Mouse (Mus musculus) CD4-positive, CD25-positive, alpha-beta regulatory T cell (primary cell): ENCODE measurements around the gene Asb9. TPM values are rescaled to one million over a fixed set of nuclear protein-coding genes. Genes with fewer than 3 reads are reported as not detected.

Experiments used
- polyA plus RNA-seq: library from polyadenylated mRNA; unstranded; fragments of 100-300 nt; shearing (Covaris generic); gene quantifications from one replicate; pipeline ENCODE4 v1.2.1, GENCODE M21; 2017

Asb9 gene
- not detected for polyA plus RNA-seq

DNA sequence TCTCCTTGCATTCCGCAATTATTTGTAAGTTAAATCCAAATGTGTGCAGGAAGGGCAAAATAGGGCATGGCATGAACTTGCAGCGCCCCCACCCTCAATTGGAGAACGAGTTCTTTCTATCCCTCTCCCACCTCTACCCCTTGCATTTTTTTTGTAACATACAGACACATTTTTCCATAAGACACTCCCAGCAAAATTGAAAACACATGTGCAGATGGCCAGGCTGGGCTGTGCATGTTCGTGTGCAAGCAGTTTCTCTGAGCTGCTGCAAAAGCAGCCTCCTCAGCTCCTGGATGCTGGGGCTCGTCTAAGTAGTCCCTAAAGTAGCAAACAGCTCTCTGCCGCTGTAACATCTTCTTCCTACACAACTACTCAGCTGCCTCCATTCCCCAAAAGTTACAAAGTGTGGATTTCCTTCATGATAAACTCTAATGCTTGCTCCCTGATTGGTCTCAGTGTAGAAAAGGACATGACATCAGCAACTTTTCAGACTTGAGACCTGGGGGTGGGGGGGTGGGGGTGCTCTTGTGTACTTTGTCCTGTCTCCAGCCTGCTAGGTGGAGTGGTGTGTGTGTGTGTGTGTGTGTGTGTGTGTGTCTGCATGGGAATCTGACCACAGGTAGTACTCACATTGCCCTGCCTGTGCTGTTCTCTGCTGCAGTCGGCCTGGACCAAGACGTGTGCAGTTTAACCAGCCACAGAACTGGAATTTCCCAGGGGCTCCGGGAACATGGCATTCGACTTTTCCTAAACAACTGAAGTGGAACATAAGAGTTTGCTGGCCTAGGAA lies at the start of gene Asb9:
TSS of gene Asb9 (plus strand) at position 619 of the 790 bp plus-strand sequence.

Other genes with a start within 250 kb of the Asb9 start
- not detected for gene Bmx, start 248.1 kb upstream of the Asb9 start, polyA plus RNA-seq
- gene Pir, start 237.0 kb upstream of the Asb9 start, polyA plus RNA-seq = not detected
- gene Vegfd, start 132.9 kb upstream of the Asb9 start, polyA plus RNA-seq = not detected
- gene Piga, start 86.5 kb upstream of the Asb9 start, polyA plus RNA-seq = 11.2 TPM
- gene Asb11, start 69.3 kb upstream of the Asb9 start, polyA plus RNA-seq = not detected